Comparison of ENCODE assay signal across 9 mouse cellular contexts in genomic region chr19:40658935-40659334, GRCm38 (mm10). TPM values are rescaled to one million over a fixed set of nuclear protein-coding genes. Genes with fewer than 3 reads are reported as not detected.
DNase-seq lines count a peak whose midpoint lies in the region; ATAC-seq lines count a peak whose summit lies in the region.
"Had no signal": no experiment of that assay in that cellular context is flagged by ENCODE, and none has a peak within 500 bp of the region (broad histone marks: within the 10 kb centered on the region; RNA-seq: fewer than 3 reads in every experiment).

No protein-coding gene starts in this region.

- no peak for DNase-seq in forebrain, embryonic 14.5 days (ENCODE audit: low spot score)
- DNase-seq in forebrain, embryonic 11.5 days (ENCODE audit: low spot score) = no peak
- no peak for DNase-seq in kidney, postnatal 14 days
- DNase-seq in lung, adult 18-20 months = peak; percentile 84 to 88
- no peak for DNase-seq in gastrocnemius, postnatal 25 days
- DNase-seq in kidney, adult 18-20 months = no peak
- DNase-seq: gastrocnemius, postnatal 36 days had no signal

- H3K9me3 ChIP-seq in forebrain, embryonic 14.5 days (replicated peaks; ENCODE audit: control insufficient read depth, low read length) = no peaks in the 10 kb centered on the region
- H3K9me3 ChIP-seq in forebrain, embryonic 11.5 days (ENCODE audit: control insufficient read depth, low read length) = no peaks in the 10 kb centered on the region
- no peaks in the 10 kb centered on the region for H3K9me3 ChIP-seq in kidney, embryonic 16.5 days (ENCODE audit: low read length)
- no peaks in the 10 kb centered on the region for H3K9me3 ChIP-seq in neural tube, embryonic 15.5 days (replicated peaks)

- H3K4me3 ChIP-seq in forebrain, embryonic 14.5 days (ENCODE audit: low read depth, low read length) = no peak overlapping the region
- no peak overlapping the region for H3K4me3 ChIP-seq in forebrain, embryonic 11.5 days (ENCODE audit: low read depth, low read length)
- H3K4me3 ChIP-seq in kidney, embryonic 16.5 days (ENCODE audit: low read length) = no peak overlapping the region
- no peak overlapping the region for H3K4me3 ChIP-seq in neural tube, embryonic 15.5 days (replicated peaks)

- no peak overlapping the region for H3K27ac ChIP-seq in forebrain, embryonic 14.5 days (ENCODE audit: low read depth, low read length)
- H3K27ac ChIP-seq in forebrain, embryonic 11.5 days (ENCODE audit: low read depth, low read length) = no peak overlapping the region
- H3K27ac ChIP-seq in kidney, embryonic 16.5 days (ENCODE audit: low read length) = no peak overlapping the region
- no peak overlapping the region for H3K27ac ChIP-seq in neural tube, embryonic 15.5 days (replicated peaks)

- no peaks in the 10 kb centered on the region for H3K36me3 ChIP-seq in forebrain, embryonic 14.5 days (ENCODE audit: control insufficient read depth, insufficient read depth, low read length)
- H3K36me3 ChIP-seq in forebrain, embryonic 11.5 days (ENCODE audit: control insufficient read depth, insufficient read depth, low read length) = no peaks in the 10 kb centered on the region
- no peaks in the 10 kb centered on the region for H3K36me3 ChIP-seq in kidney, embryonic 16.5 days (ENCODE audit: insufficient read depth, low read length)
- no peaks in the 10 kb centered on the region for H3K36me3 ChIP-seq in neural tube, embryonic 15.5 days

- peaks cover 11% of the 10 kb centered on the region for H3K4me1 ChIP-seq in forebrain, embryonic 14.5 days (ENCODE audit: control insufficient read depth, insufficient read depth, low read length)
- H3K4me1 ChIP-seq in forebrain, embryonic 11.5 days (replicated peaks; ENCODE audit: control insufficient read depth, insufficient read depth, low read length) = peaks cover 8% of the 10 kb centered on the region; the same call in 1 of the 2 replicates
- peaks cover 8% of the 10 kb centered on the region; the same call in 1 of the 2 replicates for H3K4me1 ChIP-seq in kidney, embryonic 16.5 days (ENCODE audit: insufficient read depth, low read length)
- peaks cover 32% of the 10 kb centered on the region for H3K4me1 ChIP-seq in neural tube, embryonic 15.5 days

- WGBS in forebrain, embryonic 14.5 days = 57% methylated on average over 5 of the region's 5 CpGs
- 61% methylated on average over 5 of the region's 5 CpGs for WGBS in forebrain, embryonic 11.5 days
- 38% methylated on average over 5 of the region's 5 CpGs for WGBS in kidney, embryonic 16.5 days
- 53% methylated on average over 5 of the region's 5 CpGs for WGBS in neural tube, embryonic 15.5 days

- H3K9ac ChIP-seq in forebrain, embryonic 14.5 days (ENCODE audit: low read length) = no peak overlapping the region
- H3K9ac ChIP-seq in forebrain, embryonic 11.5 days (ENCODE audit: low read length) = no peak overlapping the region
- no peak overlapping the region for H3K9ac ChIP-seq in kidney, embryonic 16.5 days (replicated peaks; ENCODE audit: low read length)
- no peak overlapping the region for H3K9ac ChIP-seq in neural tube, embryonic 15.5 days (replicated peaks)

- H3K4me2 ChIP-seq in forebrain, embryonic 14.5 days (ENCODE audit: low read length) = peak overlapping the region; percentile 64; the same call in 1 of the 2 replicates
- no peak overlapping the region for H3K4me2 ChIP-seq in forebrain, embryonic 11.5 days (ENCODE audit: low read depth, low read length, severe bottlenecking)
- peak overlapping the region; percentile 64 for H3K4me2 ChIP-seq in kidney, embryonic 16.5 days (replicated peaks; ENCODE audit: low read depth, low read length)
- peak overlapping the region; percentile 59 for H3K4me2 ChIP-seq in neural tube, embryonic 15.5 days

- H3K27me3 ChIP-seq in forebrain, embryonic 14.5 days (replicated peaks; ENCODE audit: control insufficient read depth, insufficient read depth, low read length) = no peaks in the 10 kb centered on the region
- no peaks in the 10 kb centered on the region; the same call in 1 of the 2 replicates for H3K27me3 ChIP-seq in forebrain, embryonic 11.5 days (ENCODE audit: control insufficient read depth, insufficient read depth, low read length)
- no peaks in the 10 kb centered on the region for H3K27me3 ChIP-seq in kidney, embryonic 16.5 days (ENCODE audit: insufficient read depth, low read length)
- H3K27me3 ChIP-seq in neural tube, embryonic 15.5 days (replicated peaks) = no peaks in the 10 kb centered on the region

- no peak for ATAC-seq in forebrain, embryonic 14.5 days
- ATAC-seq in forebrain, embryonic 11.5 days (replicated peaks; ENCODE audit: low FRiP score) = no peak
- ATAC-seq in kidney, embryonic 16.5 days (ENCODE audit: low FRiP score, low TSS enrichment) = no peak
- no peak for ATAC-seq in neural tube, embryonic 15.5 days (ENCODE audit: low FRiP score)

RNA-seq across cellular contexts. Expression of gene Entpd1, which starts 46.8 kb away (rescaled TPM):
- 9.1 and 12.8 TPM in 2 replicates for polyA plus RNA-seq in forebrain, embryonic 14.5 days (2014; fragmentation: Nextera tagmentation; extraction: Ambion mirVana)
- 7.8 and 9.3 TPM in 2 replicates for polyA plus RNA-seq in forebrain, embryonic 11.5 days (2014; fragmentation: Nextera tagmentation; extraction: Ambion mirVana)
- polyA plus RNA-seq in kidney, embryonic 16.5 days (2015; fragmentation: Nextera tagmentation; extraction: Ambion mirVana) = 6.6 and 8.9 TPM in 2 replicates
- 7.0 and 10.4 TPM in 2 replicates for polyA plus RNA-seq in neural tube, embryonic 15.5 days (2015; fragmentation: Nextera tagmentation; extraction: Ambion mirVana)
- total RNA-seq in gastrocnemius, postnatal 25 days (2021) = 10 to 100 TPM; 13.7 to 15.8 TPM

RNA-seq across cellular contexts. Expression of gene Tctn3, which starts 46.9 kb away (rescaled TPM):
- 9.3 and 11.5 TPM in 2 replicates for polyA plus RNA-seq in forebrain, embryonic 14.5 days (2014; fragmentation: Nextera tagmentation; extraction: Ambion mirVana)
- polyA plus RNA-seq in forebrain, embryonic 11.5 days (2014; fragmentation: Nextera tagmentation; extraction: Ambion mirVana) = 15.1 and 16.6 TPM in 2 replicates
- polyA plus RNA-seq in kidney, embryonic 16.5 days (2015; fragmentation: Nextera tagmentation; extraction: Ambion mirVana) = 11.5 and 12.2 TPM in 2 replicates
- 13.7 and 14.8 TPM in 2 replicates for polyA plus RNA-seq in neural tube, embryonic 15.5 days (2015; fragmentation: Nextera tagmentation; extraction: Ambion mirVana)
- total RNA-seq in gastrocnemius, postnatal 25 days (2021) = 1 to 10 TPM; 1.4 to 2.2 TPM

Comparison
In these comparisons a context has a peak if more than half of its experiments do, and no peak if none do; other contexts are left out.
1. DNase-seq: peak in lung, adult 18-20 months (2 of 2); none in forebrain, embryonic 14.5 days (single experiment), forebrain, embryonic 11.5 days (single experiment), kidney, postnatal 14 days (single experiment), gastrocnemius, postnatal 25 days (single experiment) and kidney, adult 18-20 months (single experiment).